Mouse (Mus musculus): ENCODE data around the gene C1rl. TPM values are rescaled to one million over a fixed set of nuclear protein-coding genes. Genes with fewer than 3 reads are reported as not detected.

The C1rl gene
- polyA plus RNA-seq, 1 experiment from 2014 or later, result 0.23 TPM

DNA sequence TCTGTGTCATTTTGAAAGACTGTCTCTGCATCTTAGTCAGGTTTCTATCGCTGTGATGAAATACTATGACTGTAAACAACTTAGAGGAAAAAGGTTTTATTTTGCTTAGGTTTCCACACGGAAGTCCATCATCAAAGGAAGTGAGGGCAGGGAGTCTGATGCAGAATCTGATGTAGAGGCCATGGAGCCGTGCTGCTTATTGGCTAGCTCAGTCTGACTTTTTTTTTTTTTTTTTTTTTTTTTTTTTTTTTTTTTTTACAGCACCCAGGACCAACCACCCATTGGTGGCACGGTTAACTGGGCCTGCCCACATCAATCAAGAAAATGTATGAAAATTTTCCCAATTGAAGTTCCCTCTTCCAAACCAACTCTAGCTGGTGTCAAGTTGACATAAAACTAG lies 4.0 kb upstream of the C1rl start:
- H3K9me3 ChIP-seq (ENCODE audit: control insufficient read depth, low read length), result no peaks in the 10 kb centered on the region
- 86% methylated on average over 4 of the region's 4 CpGs for WGBS
- no peak overlapping the region for H3K27ac ChIP-seq (ENCODE audit: low read depth, low read length)
- DNase-seq (ENCODE audit: low spot score, missing footprints), result no peak
- H3K4me2 ChIP-seq, result no peak overlapping the region
- H3K27me3 ChIP-seq (ENCODE audit: control insufficient read depth, insufficient read depth, low read length), result no peaks in the 10 kb centered on the region
- H3K4me3 ChIP-seq (ENCODE audit: low read depth, low read length), result no peak overlapping the region
- no peaks in the 10 kb centered on the region for H3K36me3 ChIP-seq (ENCODE audit: control insufficient read depth, insufficient read depth, low read length)
- H3K4me1 ChIP-seq (ENCODE audit: control insufficient read depth, insufficient read depth, low read length), result no peaks in the 10 kb centered on the region
- H3K9ac ChIP-seq (ENCODE audit: low read length), result no peak overlapping the region
- no peak for ATAC-seq (ENCODE audit: low FRiP score)

DNA sequence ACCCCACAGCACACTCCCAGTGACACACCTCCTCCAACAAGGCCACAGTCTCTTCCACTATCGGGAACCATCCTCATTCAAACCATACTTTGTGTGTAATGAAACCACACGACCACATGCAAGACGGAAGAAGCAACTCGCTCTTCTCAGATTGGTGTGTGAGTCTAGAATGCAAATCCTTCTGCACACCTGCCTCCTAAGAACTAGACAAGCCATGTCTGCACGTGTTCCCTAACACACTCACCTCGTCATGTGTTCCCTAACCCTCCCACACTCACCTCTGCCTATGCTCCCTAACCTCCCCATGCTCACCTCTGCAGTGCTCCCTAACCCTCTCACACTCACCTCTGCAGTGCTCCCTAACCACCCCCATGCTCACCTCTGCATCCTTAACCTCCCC lies 1.5 kb upstream of the C1rl start:
- Histone ChIP-seq H3K27ac (ENCODE audit: low read depth, low read length) (no peak overlapping the region), H3K9ac (ENCODE audit: low read length) (no peak overlapping the region), H3K27me3 (ENCODE audit: control insufficient read depth, insufficient read depth, low read length) (no peaks in the 10 kb centered on the region), H3K36me3 (ENCODE audit: control insufficient read depth, insufficient read depth, low read length) (no peaks in the 10 kb centered on the region), H3K9me3 (ENCODE audit: control insufficient read depth, low read length) (no peaks in the 10 kb centered on the region), H3K4me2 (no peak overlapping the region), H3K4me1 (ENCODE audit: control insufficient read depth, insufficient read depth, low read length) (no peaks in the 10 kb centered on the region), H3K4me3 (ENCODE audit: low read depth, low read length) (no peak overlapping the region)
- no peak for ATAC-seq (ENCODE audit: low FRiP score)
- 82% methylated on average over 6 of the region's 6 CpGs for WGBS
- peak; percentile 35 for DNase-seq (ENCODE audit: low spot score, missing footprints)

DNA sequence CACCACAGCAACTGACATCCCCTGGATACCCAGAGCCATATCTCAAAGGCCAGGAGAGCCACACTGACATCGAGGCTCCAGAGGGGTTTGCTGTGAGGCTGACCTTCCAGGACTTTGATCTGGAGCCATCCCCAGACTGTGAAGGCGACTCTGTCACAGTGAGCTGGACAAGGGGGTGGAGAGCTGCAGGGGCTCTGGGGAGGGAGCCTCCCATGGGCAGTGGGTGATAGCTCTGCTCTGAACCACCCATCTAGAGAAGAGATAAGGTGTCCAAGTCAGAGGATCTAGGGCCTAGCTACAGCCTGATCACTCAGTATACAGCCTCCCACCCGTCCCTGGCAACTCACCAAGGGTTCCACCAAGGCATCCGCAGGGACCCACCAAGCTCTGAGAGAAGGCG lies 973 bp downstream of the C1rl start:
- ATAC-seq (ENCODE audit: low FRiP score), result peak; percentile 45; the same call in 1 of the 2 replicates

DNA sequence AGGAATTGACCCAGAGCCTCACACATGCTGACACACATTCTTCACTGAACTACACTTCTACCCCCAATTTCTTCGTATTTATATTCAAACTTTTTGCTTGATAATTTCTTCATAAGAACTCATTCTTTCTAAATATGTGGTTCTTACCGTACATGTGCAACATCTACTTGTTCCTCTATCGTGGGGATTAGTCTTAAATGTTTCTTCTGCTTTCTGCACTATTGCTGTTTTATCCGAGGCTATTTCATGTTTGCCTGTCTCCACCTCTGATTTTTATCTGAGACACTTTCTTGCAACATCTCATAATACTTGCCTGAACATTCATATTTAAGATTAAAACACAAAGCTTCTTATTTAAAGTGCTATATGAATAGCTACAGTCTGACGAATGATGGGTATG lies 3.1 kb downstream of the C1rl start:
- Histone ChIP-seq H3K9me3 (ENCODE audit: control insufficient read depth, low read length) (no peaks in the 10 kb centered on the region), H3K4me3 (ENCODE audit: low read depth, low read length) (no peak overlapping the region), H3K27ac (ENCODE audit: low read depth, low read length) (no peak overlapping the region), H3K4me2 (no peak overlapping the region), H3K9ac (ENCODE audit: low read length) (no peak overlapping the region), H3K36me3 (ENCODE audit: control insufficient read depth, insufficient read depth, low read length) (no peaks in the 10 kb centered on the region), H3K27me3 (ENCODE audit: control insufficient read depth, insufficient read depth, low read length) (no peaks in the 10 kb centered on the region), H3K4me1 (ENCODE audit: control insufficient read depth, insufficient read depth, low read length) (no peaks in the 10 kb centered on the region)
- 92% methylated on average over 5 of the region's 5 CpGs for WGBS
- DNase-seq (ENCODE audit: low spot score, missing footprints), result peak; percentile 2
- ATAC-seq (ENCODE audit: low FRiP score), result no peak

More for the DNA sequence above, 973 bp downstream of the C1rl start:
- 81% methylated on average over 5 of the region's 5 CpGs for WGBS
- Histone ChIP-seq H3K36me3 (ENCODE audit: control insufficient read depth, insufficient read depth, low read length) (no peaks in the 10 kb centered on the region), H3K27me3 (ENCODE audit: control insufficient read depth, insufficient read depth, low read length) (no peaks in the 10 kb centered on the region), H3K27ac (ENCODE audit: low read depth, low read length) (no peak overlapping the region), H3K4me1 (ENCODE audit: control insufficient read depth, insufficient read depth, low read length) (no peaks in the 10 kb centered on the region), H3K9me3 (ENCODE audit: control insufficient read depth, low read length) (no peaks in the 10 kb centered on the region), H3K9ac (ENCODE audit: low read length) (no peak overlapping the region), H3K4me3 (ENCODE audit: low read depth, low read length) (no peak overlapping the region), H3K4me2 (no peak overlapping the region)
- DNase-seq (ENCODE audit: low spot score, missing footprints), result no peak

DNA sequence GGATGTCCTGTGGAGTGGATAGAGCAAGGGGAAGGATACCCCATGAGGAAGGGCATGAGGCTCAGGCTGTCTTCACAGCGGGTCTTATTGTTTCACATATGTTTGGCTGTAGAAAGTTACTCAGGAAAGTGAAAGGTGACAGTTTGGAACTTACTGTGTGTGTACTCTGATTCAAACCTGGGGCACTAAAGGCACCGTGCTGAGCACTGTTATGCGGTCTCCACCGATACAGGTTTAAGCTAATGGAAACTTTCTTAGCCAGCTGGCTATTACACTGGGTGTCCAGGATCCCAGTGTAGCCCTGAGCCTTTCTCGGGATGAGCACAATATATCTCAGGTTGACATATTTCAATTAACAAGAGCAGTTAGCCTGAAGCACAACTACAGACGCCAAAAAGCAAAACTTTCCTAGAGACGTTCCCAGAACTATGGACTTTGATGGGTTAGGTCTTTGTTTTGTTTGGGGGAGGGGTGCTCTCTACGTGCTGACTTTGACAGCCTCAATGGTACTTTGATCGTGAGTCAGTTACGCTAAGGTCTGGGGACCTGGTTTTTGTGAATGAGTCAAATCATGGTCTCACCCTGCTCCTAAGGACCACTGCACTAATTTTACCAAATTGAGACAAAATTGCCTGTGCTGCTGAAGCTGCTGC lies 7.1 kb downstream of the C1rl start:
- WGBS, result 47% methylated on average over 10 of the region's 10 CpGs
- Histone ChIP-seq H3K27me3 (ENCODE audit: control insufficient read depth, insufficient read depth, low read length) (no peaks in the 10 kb centered on the region), H3K27ac (ENCODE audit: low read depth, low read length) (no peak overlapping the region), H3K4me3 (ENCODE audit: low read depth, low read length) (no peak overlapping the region), H3K4me2 (no peak overlapping the region), H3K36me3 (ENCODE audit: control insufficient read depth, insufficient read depth, low read length) (no peaks in the 10 kb centered on the region), H3K9me3 (ENCODE audit: control insufficient read depth, low read length) (no peaks in the 10 kb centered on the region), H3K9ac (ENCODE audit: low read length) (no peak overlapping the region), H3K4me1 (ENCODE audit: control insufficient read depth, insufficient read depth, low read length) (no peaks in the 10 kb centered on the region)
- ATAC-seq (ENCODE audit: low FRiP score) (no peak), DNase-seq (ENCODE audit: low spot score, missing footprints) (no peak)

DNA sequence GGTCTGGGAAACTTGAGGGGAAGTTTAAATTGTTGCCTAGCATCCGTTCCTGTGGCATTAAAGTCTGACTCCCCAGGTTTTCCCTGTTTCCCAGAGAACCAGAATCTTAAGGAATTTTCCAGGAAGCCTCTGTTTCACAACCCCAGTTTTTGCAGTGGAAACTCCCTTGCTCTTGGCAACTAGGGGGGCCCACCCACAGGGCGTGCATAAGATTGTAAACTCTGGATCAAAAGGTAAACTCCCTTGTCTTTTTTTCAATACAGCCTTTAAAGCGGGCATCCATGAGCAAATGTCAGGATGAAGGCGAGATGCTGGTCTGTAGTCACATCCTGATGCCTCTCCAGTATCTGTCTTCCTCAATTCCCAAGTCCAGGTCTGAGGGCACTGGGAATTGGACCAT lies 8.6 kb downstream of the C1rl start:
- 85% methylated on average over 4 of the region's 4 CpGs for WGBS
- no peak overlapping the region for H3K4me3 ChIP-seq (ENCODE audit: low read depth, low read length)
- H3K4me2 ChIP-seq, result no peak overlapping the region
- H3K36me3 ChIP-seq (ENCODE audit: control insufficient read depth, insufficient read depth, low read length), result no peaks in the 10 kb centered on the region
- H3K9ac ChIP-seq (ENCODE audit: low read length), result no peak overlapping the region
- H3K27ac ChIP-seq (ENCODE audit: low read depth, low read length), result no peak overlapping the region
- ATAC-seq (ENCODE audit: low FRiP score), result no peak
- H3K4me1 ChIP-seq (ENCODE audit: control insufficient read depth, insufficient read depth, low read length), result no peaks in the 10 kb centered on the region
- no peaks in the 10 kb centered on the region for H3K9me3 ChIP-seq (ENCODE audit: control insufficient read depth, low read length)
- no peaks in the 10 kb centered on the region for H3K27me3 ChIP-seq (ENCODE audit: control insufficient read depth, insufficient read depth, low read length)
- no peak for DNase-seq (ENCODE audit: low spot score, missing footprints)

DNA sequence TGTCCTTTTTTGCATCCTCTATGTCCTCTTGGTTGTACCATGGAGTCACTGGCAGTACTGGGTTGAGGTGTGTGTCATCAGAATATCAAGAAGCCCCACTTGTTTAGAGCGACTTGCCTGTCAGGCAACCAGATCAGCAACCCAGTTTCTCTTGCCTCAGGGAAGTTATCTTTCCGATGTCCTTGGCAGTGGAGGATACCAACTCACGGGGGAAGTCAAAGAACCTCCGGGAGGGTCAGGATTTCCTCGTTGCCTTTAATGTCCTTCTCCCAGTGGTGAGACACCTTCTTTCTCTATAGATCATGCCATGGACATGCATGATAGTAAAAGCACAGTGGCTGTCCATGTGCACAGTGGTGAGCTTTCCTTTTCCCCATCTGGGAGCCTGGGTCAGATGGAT lies 9.1 kb downstream of the C1rl start:
- H3K4me1 ChIP-seq (ENCODE audit: control insufficient read depth, insufficient read depth, low read length), result no peaks in the 10 kb centered on the region
- H3K36me3 ChIP-seq (ENCODE audit: control insufficient read depth, insufficient read depth, low read length), result no peaks in the 10 kb centered on the region
- no peak overlapping the region for H3K27ac ChIP-seq (ENCODE audit: low read depth, low read length)
- no peak for ATAC-seq (ENCODE audit: low FRiP score)
- H3K27me3 ChIP-seq (ENCODE audit: control insufficient read depth, insufficient read depth, low read length), result no peaks in the 10 kb centered on the region
- H3K9me3 ChIP-seq (ENCODE audit: control insufficient read depth, low read length), result no peaks in the 10 kb centered on the region
- WGBS, result 93% methylated on average over 5 of the region's 5 CpGs
- DNase-seq (ENCODE audit: low spot score, missing footprints), result no peak
- no peak overlapping the region for H3K4me2 ChIP-seq
- no peak overlapping the region for H3K4me3 ChIP-seq (ENCODE audit: low read depth, low read length)
- H3K9ac ChIP-seq (ENCODE audit: low read length), result no peak overlapping the region

DNA sequence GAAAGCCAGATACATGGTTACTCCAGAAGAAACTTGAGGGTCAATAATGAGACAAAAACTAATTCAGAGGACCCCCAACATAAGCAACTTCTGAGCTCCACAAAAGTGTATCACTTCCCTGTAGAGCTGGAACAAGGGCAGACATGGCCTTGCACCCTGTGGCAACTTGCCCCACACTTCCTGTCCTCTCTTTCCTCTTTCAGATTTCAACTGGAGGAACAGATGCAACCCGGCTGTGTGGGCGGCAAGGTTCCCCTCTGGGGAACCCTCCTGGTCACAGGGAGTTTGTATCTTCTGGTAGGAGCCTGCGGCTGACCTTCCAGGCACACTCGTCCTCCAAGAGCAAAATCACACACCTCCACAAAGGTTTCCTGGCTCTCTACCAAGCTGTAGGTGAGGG lies 12.1 kb downstream of the C1rl start:
- Histone ChIP-seq H3K4me2 (no peak overlapping the region), H3K27ac (ENCODE audit: low read depth, low read length) (no peak overlapping the region), H3K4me3 (ENCODE audit: low read depth, low read length) (no peak overlapping the region), H3K27me3 (ENCODE audit: control insufficient read depth, insufficient read depth, low read length) (no peaks in the 10 kb centered on the region), H3K9ac (ENCODE audit: low read length) (no peak overlapping the region), H3K36me3 (ENCODE audit: control insufficient read depth, insufficient read depth, low read length) (no peaks in the 10 kb centered on the region), H3K4me1 (ENCODE audit: control insufficient read depth, insufficient read depth, low read length) (no peaks in the 10 kb centered on the region), H3K9me3 (ENCODE audit: control insufficient read depth, low read length) (no peaks in the 10 kb centered on the region)
- 80% methylated on average over 4 of the region's 4 CpGs for WGBS
- DNase-seq (ENCODE audit: low spot score, missing footprints), result no peak
- no peak for ATAC-seq (ENCODE audit: low FRiP score)

DNA sequence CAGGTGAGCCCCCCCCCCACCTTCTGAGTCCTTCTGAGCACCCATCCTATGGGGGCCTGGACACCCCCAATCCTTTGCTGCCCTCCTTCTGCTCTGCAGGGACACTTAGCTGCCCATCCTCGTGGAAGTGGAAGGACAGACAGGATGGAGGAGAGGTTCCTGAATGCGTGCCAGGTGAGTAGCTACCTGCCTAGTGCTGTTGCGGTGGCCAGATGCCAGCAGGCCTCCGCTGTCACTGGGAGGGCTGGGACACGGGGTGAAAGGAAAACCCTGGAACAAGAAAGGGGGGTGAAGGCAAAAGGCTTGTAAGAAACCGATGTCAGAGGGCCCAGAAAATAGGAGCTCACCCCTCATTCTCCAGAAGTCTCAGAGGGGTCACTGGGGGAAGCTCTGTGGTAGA lies 14.1 kb downstream of the C1rl start:
- no peak for DNase-seq (ENCODE audit: low spot score, missing footprints)
- ATAC-seq (ENCODE audit: low FRiP score), result no peak
- Histone ChIP-seq H3K36me3 (ENCODE audit: control insufficient read depth, insufficient read depth, low read length) (no peaks in the 10 kb centered on the region), H3K27ac (ENCODE audit: low read depth, low read length) (no peak overlapping the region), H3K27me3 (ENCODE audit: control insufficient read depth, insufficient read depth, low read length) (no peaks in the 10 kb centered on the region), H3K9ac (ENCODE audit: low read length) (no peak overlapping the region), H3K9me3 (ENCODE audit: control insufficient read depth, low read length) (no peaks in the 10 kb centered on the region), H3K4me3 (ENCODE audit: low read depth, low read length) (no peak overlapping the region), H3K4me1 (ENCODE audit: control insufficient read depth, insufficient read depth, low read length) (no peaks in the 10 kb centered on the region), H3K4me2 (no peak overlapping the region)
- 81% methylated on average over 6 of the region's 6 CpGs for WGBS
